In the genomic region with DNA sequence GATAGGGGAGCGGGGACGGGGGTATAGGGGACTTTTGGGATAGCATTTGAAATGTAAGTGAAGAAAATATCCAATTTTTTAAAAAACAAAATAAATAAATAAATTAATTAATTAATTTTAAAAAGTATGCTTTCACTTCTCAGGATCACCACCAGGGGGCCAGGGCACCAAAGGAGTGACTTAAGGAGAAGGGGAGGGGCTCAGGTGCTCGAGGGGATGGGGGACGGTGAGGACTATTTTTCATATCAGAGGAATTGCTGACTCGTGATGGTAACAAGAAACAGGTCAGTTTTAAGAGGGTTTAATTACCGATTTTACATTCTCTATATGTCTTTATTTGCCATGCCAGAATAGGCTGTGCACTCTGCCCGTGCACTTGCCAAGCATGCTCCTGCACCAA, we compare ENCODE assay signal across 8 mouse cellular contexts.
DNase-seq lines count a peak whose midpoint lies in the region; ATAC-seq and TF ChIP-seq lines count a peak whose summit lies in the region.

No protein-coding gene starts in this region.

- no peak overlapping the region for H3K9ac ChIP-seq in heart, adult 2 months (ENCODE audit: low read depth, low read length)
- no peak overlapping the region for H3K9ac ChIP-seq in midbrain, embryonic 11.5 days (ENCODE audit: low read length)
- H3K9ac ChIP-seq in midbrain, embryonic 16.5 days (ENCODE audit: low read depth, low read length) = no peak overlapping the region
- no peak overlapping the region for H3K9ac ChIP-seq in stomach, postnatal 0 days (ENCODE audit: low read length)

- H3K79me2 ChIP-seq in heart, adult 2 months (replicated peaks; ENCODE audit: control insufficient read depth, insufficient read depth, low read length) = no peaks in the 10 kb centered on the region

- no peak overlapping the region for H3K4me3 ChIP-seq in heart, adult 2 months
- H3K4me3 ChIP-seq in midbrain, embryonic 11.5 days (ENCODE audit: low read depth, low read length) = no peak overlapping the region
- no peak overlapping the region for H3K4me3 ChIP-seq in midbrain, embryonic 16.5 days (ENCODE audit: low read depth, low read length)
- no peak overlapping the region for H3K4me3 ChIP-seq in bone marrow macrophage, adult 2 months (ENCODE audit: insufficient read depth, low read length)
- H3K4me3 ChIP-seq in stomach, postnatal 0 days (ENCODE audit: low read depth, low read length) = no peak overlapping the region

- H3K4me2 ChIP-seq in midbrain, embryonic 11.5 days = no peak overlapping the region
- no peak overlapping the region for H3K4me2 ChIP-seq in midbrain, embryonic 16.5 days (ENCODE audit: low read length)
- no peak overlapping the region for H3K4me2 ChIP-seq in stomach, postnatal 0 days (replicated peaks; ENCODE audit: low read depth)

- peak; percentile 59 for TF ChIP-seq CTCF in heart, adult 2 months (IDR thresholded peaks at IDR 0.05)
- TF ChIP-seq CTCF in bone marrow macrophage, adult 2 months (IDR thresholded peaks at IDR 0.05; ENCODE audit: low read depth, low read length) = peak; percentile 52
- TF ChIP-seq CTCF in stomach, postnatal 0 days (IDR thresholded peaks at IDR 0.05; ENCODE audit: low read depth) = peak; percentile 67

- no peaks in the 10 kb centered on the region for H3K36me3 ChIP-seq in heart, adult 2 months (ENCODE audit: control insufficient read depth, insufficient read depth, low read length)
- no peaks in the 10 kb centered on the region for H3K36me3 ChIP-seq in midbrain, embryonic 11.5 days (ENCODE audit: control insufficient read depth, insufficient read depth, low read length)
- H3K36me3 ChIP-seq in midbrain, embryonic 16.5 days (ENCODE audit: control insufficient read depth, insufficient read depth, low read length) = no peaks in the 10 kb centered on the region
- H3K36me3 ChIP-seq in stomach, postnatal 0 days (ENCODE audit: control insufficient read depth, insufficient read depth, low read length) = no peaks in the 10 kb centered on the region

- intact Hi-C loops in heart, adult 2 months (cut with DNase I) = no loop called here

- no peaks in the 10 kb centered on the region for H3K9me3 ChIP-seq in midbrain, embryonic 11.5 days (ENCODE audit: control insufficient read depth, low read length)
- H3K9me3 ChIP-seq in midbrain, embryonic 16.5 days (replicated peaks; ENCODE audit: control insufficient read depth, low read length, poor library complexity, severe bottlenecking) = no peaks in the 10 kb centered on the region
- H3K9me3 ChIP-seq in stomach, postnatal 0 days (ENCODE audit: control insufficient read depth, low read length) = no peaks in the 10 kb centered on the region

- WGBS in heart, adult 2 months = 51% methylated on average over 7 of the region's 7 CpGs
- WGBS in midbrain, embryonic 11.5 days = 59% methylated on average over 7 of the region's 7 CpGs
- 59% methylated on average over 7 of the region's 7 CpGs for WGBS in midbrain, embryonic 16.5 days
- 50% methylated on average over 7 of the region's 7 CpGs for WGBS in stomach, postnatal 0 days

- no peak for TF ChIP-seq POLR2A in heart, adult 2 months (IDR thresholded peaks at IDR 0.05; ENCODE audit: insufficient read depth, low read depth, low read length)
- no peak for TF ChIP-seq POLR2A in bone marrow macrophage, adult 2 months (IDR thresholded peaks at IDR 0.05; ENCODE audit: borderline replicate concordance, low read depth, low read length)

- no peak for ATAC-seq in midbrain, embryonic 11.5 days (ENCODE audit: low FRiP score)
- no peak for ATAC-seq in midbrain, embryonic 16.5 days
- no peak for ATAC-seq in stomach, postnatal 0 days (ENCODE audit: low FRiP score, low TSS enrichment)

- no peaks in the 10 kb centered on the region for H3K27me3 ChIP-seq in heart, adult 2 months (ENCODE audit: control insufficient read depth, insufficient read depth, low read length)
- no peaks in the 10 kb centered on the region for H3K27me3 ChIP-seq in midbrain, embryonic 11.5 days (ENCODE audit: control insufficient read depth, insufficient read depth, low read length)
- H3K27me3 ChIP-seq in midbrain, embryonic 16.5 days (ENCODE audit: control insufficient read depth, insufficient read depth, low read depth, low read length) = no peaks in the 10 kb centered on the region
- H3K27me3 ChIP-seq in stomach, postnatal 0 days (ENCODE audit: control insufficient read depth, insufficient read depth, low read length) = no peaks in the 10 kb centered on the region

- no peak for TF ChIP-seq EP300 in heart, adult 2 months (IDR thresholded peaks at IDR 0.05; ENCODE audit: insufficient read depth, low read depth, low read length)
- no peak for TF ChIP-seq EP300 in stomach, postnatal 0 days (optimal IDR thresholded peaks at IDR 0.05)

- H3K4me1 ChIP-seq in heart, adult 2 months (ENCODE audit: control insufficient read depth, insufficient read depth, low read length) = no peaks in the 10 kb centered on the region
- H3K4me1 ChIP-seq in midbrain, embryonic 11.5 days (ENCODE audit: control insufficient read depth, insufficient read depth, low read length) = no peaks in the 10 kb centered on the region
- H3K4me1 ChIP-seq in midbrain, embryonic 16.5 days (ENCODE audit: control insufficient read depth, insufficient read depth, low read length) = no peaks in the 10 kb centered on the region
- no peaks in the 10 kb centered on the region for H3K4me1 ChIP-seq in bone marrow macrophage, adult 2 months (ENCODE audit: control insufficient read depth, insufficient read depth, low read length)
- H3K4me1 ChIP-seq in stomach, postnatal 0 days (replicated peaks; ENCODE audit: control insufficient read depth, insufficient read depth) = no peaks in the 10 kb centered on the region

- no peak overlapping the region for H3K27ac ChIP-seq in heart, adult 2 months
- H3K27ac ChIP-seq in midbrain, embryonic 11.5 days (ENCODE audit: low read depth, low read length) = no peak overlapping the region
- no peak overlapping the region for H3K27ac ChIP-seq in midbrain, embryonic 16.5 days (ENCODE audit: low read length)
- no peak overlapping the region for H3K27ac ChIP-seq in bone marrow macrophage, adult 2 months (ENCODE audit: insufficient read depth, low read depth, low read length)
- H3K27ac ChIP-seq in stomach, postnatal 0 days (replicated peaks) = no peak overlapping the region

- DNase-seq in heart, adult 2 months = no peak
- no peak for DNase-seq in heart, adult 9 months (ENCODE audit: low spot score in 2 of 2)
- DNase-seq in midbrain, embryonic 11.5 days (ENCODE audit: low spot score, missing footprints) = peak; percentile 86
- no peak for DNase-seq in stomach, postnatal 0 days (ENCODE audit: low spot score)
- no peak for DNase-seq in right cerebral cortex, postnatal 4 days
- no peak for DNase-seq in left cerebral cortex, adult 18-20 months (ENCODE audit: low spot score in 2 of 2)
